ENCODE assay signal across 9 mouse cellular contexts in the genomic region with DNA sequence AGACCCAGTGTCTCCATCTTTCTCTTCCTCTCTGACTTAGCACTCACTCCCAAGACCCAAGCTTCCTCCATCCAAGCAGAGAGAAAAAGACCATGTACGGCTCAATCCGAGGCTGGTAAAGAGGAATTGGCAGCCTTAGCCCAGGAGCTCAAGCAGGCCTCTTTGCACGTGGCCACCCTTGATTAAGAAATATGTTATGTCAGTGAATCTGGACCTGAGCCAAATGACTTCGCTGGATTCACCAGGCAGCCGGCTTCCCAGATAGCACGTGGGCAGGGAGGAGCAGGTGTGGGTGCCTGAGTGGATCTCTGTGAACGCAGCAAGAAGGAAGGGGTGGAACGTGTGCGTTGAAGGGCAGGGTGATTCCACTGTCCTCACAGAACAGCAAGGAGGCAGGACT. TPM values are rescaled to one million over a fixed set of nuclear protein-coding genes. Genes with fewer than 3 reads are reported as not detected.
DNase-seq lines count a peak whose midpoint lies in the region; ATAC-seq and TF ChIP-seq lines count a peak whose summit lies in the region.
"Had no signal": no experiment of that assay in that cellular context is flagged by ENCODE, and none has a peak within 500 bp of the region (broad histone marks: within the 10 kb centered on the region; RNA-seq: fewer than 3 reads in every experiment).

No protein-coding gene starts in this region.

- no peak overlapping the region for H3K9ac ChIP-seq in heart, embryonic 16.5 days (ENCODE audit: low read length)
- no peak overlapping the region for H3K9ac ChIP-seq in hindbrain, embryonic 16.5 days (ENCODE audit: low read depth, low read length)
- H3K9ac ChIP-seq: lung, embryonic 15.5 days had no signal

- H3K4me2 ChIP-seq in heart, embryonic 16.5 days (ENCODE audit: low read depth, low read length), result no peak overlapping the region
- H3K4me2 ChIP-seq in hindbrain, embryonic 16.5 days (ENCODE audit: low read length), result no peak overlapping the region
- H3K4me2 ChIP-seq: lung, embryonic 15.5 days had no signal

- no peak for TF ChIP-seq CTCF in cerebellum, adult 2 months (IDR thresholded peaks at IDR 0.05; ENCODE audit: borderline replicate concordance, insufficient read depth, low read depth, low read length)

- no peaks in the 10 kb centered on the region for H3K27me3 ChIP-seq in heart, embryonic 16.5 days (ENCODE audit: control insufficient read depth, insufficient read depth, low read length)
- H3K27me3 ChIP-seq in cerebellum, adult 2 months (ENCODE audit: control insufficient read depth, insufficient read depth, low read length), result no peaks in the 10 kb centered on the region
- no peaks in the 10 kb centered on the region for H3K27me3 ChIP-seq in hindbrain, embryonic 16.5 days (replicated peaks; ENCODE audit: control insufficient read depth, insufficient read depth, low read length)
- H3K27me3 ChIP-seq: lung, embryonic 15.5 days had no signal

- H3K36me3 ChIP-seq in heart, embryonic 16.5 days (ENCODE audit: control insufficient read depth, insufficient read depth), result no peaks in the 10 kb centered on the region
- no peaks in the 10 kb centered on the region for H3K36me3 ChIP-seq in hindbrain, embryonic 16.5 days (ENCODE audit: control insufficient read depth, insufficient read depth, low read length)
- H3K36me3 ChIP-seq: lung, embryonic 15.5 days had no signal

- H3K4me3 ChIP-seq in heart, embryonic 16.5 days (ENCODE audit: low read length), result no peak overlapping the region
- H3K4me3 ChIP-seq in cerebellum, adult 2 months (replicated peaks; ENCODE audit: insufficient read depth, low read depth, low read length), result no peak overlapping the region
- no peak overlapping the region for H3K4me3 ChIP-seq in hindbrain, embryonic 16.5 days (ENCODE audit: low read length)
- H3K4me3 ChIP-seq: lung, embryonic 15.5 days had no signal

- intact Hi-C loops in heart, postnatal 36 days (cut with DNase I), result no loop called here

- H3K27ac ChIP-seq in heart, embryonic 16.5 days (ENCODE audit: low read length), result no peak overlapping the region
- H3K27ac ChIP-seq in cerebellum, adult 2 months (ENCODE audit: insufficient read depth, low read length), result no peak overlapping the region
- no peak overlapping the region for H3K27ac ChIP-seq in hindbrain, embryonic 16.5 days (ENCODE audit: low read depth, low read length)
- H3K27ac ChIP-seq: lung, embryonic 15.5 days had no signal

- H3K4me1 ChIP-seq in heart, embryonic 16.5 days (ENCODE audit: control insufficient read depth, insufficient read depth, low read length), result peaks cover 7% of the 10 kb centered on the region
- H3K4me1 ChIP-seq in cerebellum, adult 2 months (ENCODE audit: control insufficient read depth, insufficient read depth, low read length), result peaks cover 6% of the 10 kb centered on the region
- no peaks in the 10 kb centered on the region; the same call in 1 of the 2 replicates for H3K4me1 ChIP-seq in hindbrain, embryonic 16.5 days (ENCODE audit: control insufficient read depth, insufficient read depth, low read depth, low read length)

- no peaks in the 10 kb centered on the region for H3K9me3 ChIP-seq in heart, embryonic 16.5 days (replicated peaks; ENCODE audit: control insufficient read depth, low read length)
- no peaks in the 10 kb centered on the region for H3K9me3 ChIP-seq in hindbrain, embryonic 16.5 days (ENCODE audit: control insufficient read depth, low read length)
- H3K9me3 ChIP-seq: lung, embryonic 15.5 days had no signal

- 17% methylated on average over 9 of the region's 9 CpGs for WGBS in heart, embryonic 16.5 days
- 10% methylated on average over 9 of the region's 9 CpGs for WGBS in cerebellum, adult 2 months
- 16% methylated on average over 9 of the region's 9 CpGs for WGBS in hindbrain, embryonic 16.5 days

- no peak for DNase-seq in heart, postnatal 36 days
- DNase-seq in NIH3T3 (ENCODE audit: low read depth), result peak; percentile 62
- peak; percentile 21 to 38 for DNase-seq in cerebellum, adult 2 months
- DNase-seq in thymus, postnatal 10 days (ENCODE audit: low spot score in 2 of 2), result no peak
- DNase-seq in natural killer cell, adult 2 months (ENCODE audit: low spot score in 2 of 2), result no peak

- peak; percentile 45; the same call in 1 of the 2 replicates for ATAC-seq in heart, embryonic 16.5 days (replicated peaks; ENCODE audit: extremely low read depth, insufficient read depth, low FRiP score)
- peak; percentile 91 for ATAC-seq in hindbrain, embryonic 16.5 days
- ATAC-seq in megakaryocyte, adult 5-6 weeks (ENCODE audit: poor library complexity, severe bottlenecking), result 0 out of 2 replicates have a peak, but pooled peaks have one; percentile 21

- no peak for TF ChIP-seq POLR2A in cerebellum, adult 2 months (IDR thresholded peaks at IDR 0.05; ENCODE audit: borderline replicate concordance, insufficient read depth, low read length)

RNA-seq across cellular contexts. Expression of a gene that starts 33.1 kb away (rescaled TPM):
- 40.6 and 43.5 TPM in 2 replicates for polyA plus RNA-seq in heart, embryonic 16.5 days (2015; fragmentation: Nextera tagmentation; extraction: Ambion mirVana)
- total RNA-seq in heart, postnatal 36 days (2021), result 10 to 100 TPM; 21.8 to 26.0 TPM
- 36.2 and 38.4 TPM in 2 replicates for polyA plus RNA-seq in cerebellum, adult 2 months (2012; rRNA removed)
- polyA plus RNA-seq in hindbrain, embryonic 16.5 days (2015; fragmentation: Nextera tagmentation; extraction: Ambion mirVana), result 42.4 and 50.7 TPM in 2 replicates
- 0.02 and 0.18 TPM in 2 replicates for total RNA-seq in megakaryocyte, adult 5-6 weeks (2015)
- 0.07 and 0.41 TPM in 2 replicates for total RNA-seq in megakaryocyte, adult 5-6 weeks (2017)

Comparison
In these comparisons a context has a peak if more than half of its experiments do, and no peak if none do; other contexts are left out.
1. ATAC-seq: peak in every context shown above with its lines; median percentile 91 in hindbrain, embryonic 16.5 days; 45 in heart, embryonic 16.5 days; 21 in megakaryocyte, adult 5-6 weeks.
2. DNase-seq: peak in NIH3T3 (single experiment) and cerebellum, adult 2 months (2 of 2); none in heart, postnatal 36 days (0 of 2), thymus, postnatal 10 days (0 of 2) and natural killer cell, adult 2 months (0 of 2).